Mouse (Mus musculus) bone marrow macrophage, adult 2 months (primary cell): Measurements from ENCODE around the gene Ddx19b. TPM values are rescaled to one million over a fixed set of nuclear protein-coding genes. Genes with fewer than 3 reads are reported as not detected.
"Not testable (repeated sequence)": the region's sequence is repeated elsewhere in the genome, so short reads cannot be mapped to it uniquely, and the experiment has no call there.

Experiments
- H3K27ac ChIP-seq: 2 replicates; pipeline ENCODE4 v1.5.1; 2012; ENCODE audit warnings: low read depth, low read length; ENCODE audit not compliant: insufficient read depth
- H3K4me1 ChIP-seq: 2 replicates; pipeline ENCODE4 v1.6.1; 2012; ENCODE audit warnings: low read length; ENCODE audit not compliant: control insufficient read depth, insufficient read depth
- H3K4me3 ChIP-seq: 2 replicates; pipeline ENCODE4 v1.5.1; 2012; ENCODE audit warnings: mild to moderate bottlenecking, low read length, moderate library complexity; ENCODE audit not compliant: insufficient read depth
- CTCF ChIP-seq: IDR thresholded peaks from 2 replicates; pipeline ENCODE4 v1.5.1; 2012; ENCODE audit warnings: low read depth, mild to moderate bottlenecking, low read length, moderate library complexity
- POLR2A ChIP-seq: IDR thresholded peaks from 2 replicates; pipeline ENCODE4 v1.6.1; 2012; ENCODE audit warnings: mild to moderate bottlenecking, low read depth, low read length, borderline replicate concordance
- polyA plus RNA-seq: library from polyadenylated mRNA; stranded (reverse); fragments of >200 nt; gene quantifications from 2 replicates; pipeline ENCODE4 v1.2.4, GENCODE M21; 2012; ENCODE audit not compliant: missing spikeins, insufficient read depth, insufficient read length

Gene Ddx19b
- polyA plus RNA-seq, 1 experiment: 6.4 TPM

DNA sequence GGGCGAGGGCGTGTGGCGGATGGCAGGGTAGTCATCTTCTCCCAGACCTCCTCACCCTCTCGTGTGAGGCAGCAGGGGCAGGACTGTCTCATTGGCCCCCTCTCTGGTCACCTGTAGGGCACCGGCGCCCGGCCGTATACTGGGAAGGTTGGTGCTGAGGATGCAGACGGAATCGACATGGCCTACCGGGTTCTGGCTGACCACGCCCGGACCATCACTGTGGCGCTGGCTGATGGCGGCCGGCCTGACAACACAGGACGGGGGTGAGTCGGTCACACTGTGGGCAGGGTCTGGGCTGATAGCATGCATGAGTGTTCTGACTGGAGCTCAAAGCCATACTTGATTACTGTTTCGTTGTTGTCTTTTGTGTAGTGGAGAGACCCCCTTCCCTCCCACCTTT, 11.0 kb upstream of the Ddx19b start:
- Histone ChIP-seq H3K4me1 (peaks cover 2% of the 10 kb centered on the region; the same call in 1 of the 2 replicates), H3K27ac (no peak overlapping the region), H3K4me3 (no peak overlapping the region)
- TF ChIP-seq CTCF (no peak), POLR2A (no peak)

DNA sequence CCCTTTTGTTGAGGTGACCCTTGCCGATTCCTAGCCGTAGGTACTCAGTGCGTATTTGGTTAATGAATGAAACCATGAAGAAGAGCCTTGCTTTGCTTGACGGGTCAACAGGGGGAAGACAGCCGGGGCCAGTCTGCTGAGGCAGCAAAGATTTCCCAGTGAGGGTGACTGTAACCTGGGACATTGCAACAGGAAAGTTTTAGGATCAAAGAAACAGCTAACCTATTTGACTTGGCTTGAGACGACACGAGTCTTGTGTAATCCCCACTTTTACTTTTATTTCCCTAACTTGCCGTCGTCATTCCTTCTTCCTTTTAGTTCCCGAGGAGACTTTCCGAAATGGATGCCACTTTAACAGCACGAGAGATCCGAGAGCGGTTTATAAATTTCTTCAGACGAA, 5.0 kb upstream of the Ddx19b start:
- no peak overlapping the region for H3K27ac ChIP-seq
- peaks cover 11% of the 10 kb centered on the region for H3K4me1 ChIP-seq
- no peak for TF ChIP-seq POLR2A
- H3K4me3 ChIP-seq: no peak overlapping the region

GRCm38 (mm10) chr8:111034276-111034675, 2.7 kb upstream of the Ddx19b start:
- Histone ChIP-seq H3K4me3 (peak overlapping the region; percentile 77), H3K4me1 (peaks cover 15% of the 10 kb centered on the region), H3K27ac (peak overlapping the region; percentile 59)
- TF ChIP-seq POLR2A: no peak
- no peak for TF ChIP-seq CTCF

DNA sequence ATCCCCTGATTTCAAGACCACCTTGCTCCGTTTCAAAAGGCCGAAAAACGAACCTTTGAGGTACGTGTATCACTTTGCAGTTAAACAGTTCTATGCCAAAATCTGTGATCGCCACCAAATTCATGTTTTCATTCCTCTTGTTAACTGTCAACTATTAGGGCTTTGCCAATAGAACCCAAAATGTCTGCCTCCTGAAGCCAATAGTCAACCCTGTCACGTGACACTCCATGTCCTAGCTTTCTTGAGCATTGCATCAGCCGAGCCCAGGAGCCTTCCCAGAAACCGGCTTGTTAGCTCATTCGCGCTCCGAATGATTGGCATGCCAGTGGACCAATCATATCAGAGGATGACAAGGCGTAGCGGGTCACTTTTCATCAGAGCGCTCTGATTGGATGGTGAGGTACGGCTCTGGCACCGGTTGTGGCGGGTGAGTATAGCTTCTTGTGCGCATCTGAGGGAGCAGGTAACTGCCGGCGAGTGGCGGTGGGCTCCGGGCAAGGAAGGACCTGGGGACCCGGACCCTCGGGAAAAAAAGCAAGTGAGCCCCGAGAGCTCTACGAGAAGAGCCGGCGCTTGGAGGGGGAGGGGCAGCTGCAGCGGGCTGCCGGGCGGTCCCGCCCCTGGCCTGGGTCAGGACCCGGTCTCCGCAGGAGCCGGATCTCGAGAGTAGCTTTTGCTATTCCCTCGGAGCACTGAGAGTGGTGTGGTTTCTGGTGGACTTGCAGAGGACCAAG, 2.1 kb upstream of the Ddx19b start:
- no peak for TF ChIP-seq CTCF
- no peak for TF ChIP-seq POLR2A
- peaks cover 15% of the 10 kb centered on the region for H3K4me1 ChIP-seq
- peak overlapping the region; percentile 59 for H3K27ac ChIP-seq
- peak overlapping the region; percentile 77 for H3K4me3 ChIP-seq

GRCm38 (mm10) chr8:111032916-111033315, 1.4 kb upstream of the Ddx19b start, which contains the start of gene Aars:
TSS of gene Aars (plus strand) at chr8:111033144.
- H3K27ac ChIP-seq: peak within 1 kb of the TSS; percentile 59
- peak within 1 kb of the TSS; percentile 77 for H3K4me3 ChIP-seq
- TF ChIP-seq CTCF (no peak), POLR2A (no peak)
- H3K4me1 ChIP-seq: peaks cover 15% of the 10 kb centered on the region

GRCm38 (mm10) chr8:111030045-111030444, 1.5 kb downstream of the Ddx19b start:
- no peak for TF ChIP-seq CTCF
- TF ChIP-seq POLR2A: no peak
- Histone ChIP-seq H3K27ac (no peak overlapping the region), H3K4me1 (peaks cover 9% of the 10 kb centered on the region), H3K4me3 (peak overlapping the region; percentile 54)

DNA sequence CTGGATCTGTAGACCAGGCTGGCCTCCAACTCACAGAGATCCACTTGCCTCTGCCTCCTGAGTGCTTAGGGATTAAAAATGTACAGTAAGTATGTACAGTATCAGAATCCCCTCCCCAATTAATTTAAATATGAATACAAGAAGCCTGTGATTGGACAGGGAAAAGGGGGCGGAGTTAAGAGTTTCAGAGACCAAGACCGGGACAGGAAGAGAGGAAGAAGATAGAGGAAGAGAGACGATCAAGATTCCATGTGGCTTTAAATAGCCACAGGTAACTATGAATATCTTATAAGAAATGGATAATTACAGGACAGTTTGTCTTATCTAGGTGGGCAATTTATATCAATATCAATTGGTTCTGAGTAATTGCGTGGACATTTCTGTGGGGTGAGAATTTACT, 2.0 kb downstream of the Ddx19b start:
- H3K4me3 ChIP-seq: peak overlapping the region; percentile 54
- no peak overlapping the region for H3K27ac ChIP-seq
- no peak for TF ChIP-seq POLR2A
- no peak for TF ChIP-seq CTCF
- H3K4me1 ChIP-seq: peaks cover 11% of the 10 kb centered on the region

DNA sequence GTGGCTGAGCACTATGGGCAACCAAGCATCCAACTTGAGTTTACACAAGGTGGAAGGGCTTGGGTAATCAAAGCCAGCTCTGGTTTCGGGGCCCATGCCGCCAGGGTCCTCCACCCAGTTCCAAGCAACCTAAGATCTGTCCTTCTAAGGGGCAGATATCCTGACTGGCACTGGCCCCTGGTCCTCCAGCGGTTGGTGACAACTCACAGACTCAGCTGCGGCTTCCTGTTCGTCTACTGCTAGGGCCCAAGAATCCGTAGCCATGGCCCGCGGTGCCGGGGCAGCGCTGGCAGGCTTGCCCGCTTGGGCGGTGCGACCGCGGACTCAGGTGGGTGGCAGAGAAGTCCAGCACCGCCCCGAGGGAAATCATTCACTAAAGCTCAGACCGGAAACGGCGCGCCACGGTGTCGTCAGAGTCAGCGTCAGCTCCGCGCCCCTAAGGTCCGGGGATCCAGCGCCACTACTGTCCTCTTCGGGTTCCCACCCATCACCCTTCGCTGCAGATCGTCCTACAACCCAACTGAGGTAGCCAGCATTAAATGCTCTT, 4.1 kb downstream of the Ddx19b start:
- Histone ChIP-seq H3K27ac (peak overlapping the region; percentile 29; the same call in 1 of the 2 replicates), H3K4me1 (peaks cover 10% of the 10 kb centered on the region), H3K4me3 (peak overlapping the region; percentile 84)
- TF ChIP-seq POLR2A: no peak
- TF ChIP-seq CTCF: no peak

GRCm38 (mm10) chr8:111026609-111027008, 4.9 kb downstream of the Ddx19b start:
- not testable (repeated sequence) for H3K4me3 ChIP-seq, H3K27ac ChIP-seq, H3K4me1 ChIP-seq

- not testable (repeated sequence) for H3K4me1 ChIP-seq, H3K27ac ChIP-seq, H3K4me3 ChIP-seq
Measured at GRCm38 (mm10) chr8:111010230-111010991, 21.1 kb downstream of the Ddx19b start.
